Mouse (Mus musculus): ENCODE results near the gene Hipk2.

Gene Hipk2

GRCm38 (mm10) chr6:38868974-38869373, 7.0 kb downstream of the Hipk2 start:
- no peak for DNase-seq (ENCODE audit: inconsistent age in 2 of 2, low spot score in 1 of 2)

GRCm38 (mm10) chr6:38867291-38867690, 8.7 kb downstream of the Hipk2 start:
- no peak for DNase-seq (ENCODE audit: inconsistent age in 2 of 2, low spot score in 1 of 2)

DNA sequence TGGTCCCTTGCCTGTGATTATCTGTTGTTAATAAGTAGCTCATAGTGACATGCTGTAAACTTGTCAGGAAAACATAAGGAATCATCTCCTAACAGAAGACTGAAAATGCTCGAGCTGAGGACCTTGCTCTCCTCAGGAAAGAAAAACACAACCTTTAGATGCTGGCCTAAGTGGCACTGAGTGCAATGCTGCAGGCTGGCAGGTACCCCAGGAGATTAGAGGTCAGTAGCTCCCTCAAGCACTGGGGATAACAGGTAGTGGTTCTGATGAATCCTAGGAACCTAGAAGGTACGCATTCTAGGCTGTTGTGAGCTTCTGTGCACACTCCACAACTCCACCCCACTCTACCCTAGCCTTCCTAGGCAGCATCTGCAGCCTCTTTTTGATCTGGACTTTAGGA, 9.2 kb downstream of the Hipk2 start:
- DNase-seq (ENCODE audit: inconsistent age in 2 of 2, low spot score in 1 of 2) = no peak

DNA sequence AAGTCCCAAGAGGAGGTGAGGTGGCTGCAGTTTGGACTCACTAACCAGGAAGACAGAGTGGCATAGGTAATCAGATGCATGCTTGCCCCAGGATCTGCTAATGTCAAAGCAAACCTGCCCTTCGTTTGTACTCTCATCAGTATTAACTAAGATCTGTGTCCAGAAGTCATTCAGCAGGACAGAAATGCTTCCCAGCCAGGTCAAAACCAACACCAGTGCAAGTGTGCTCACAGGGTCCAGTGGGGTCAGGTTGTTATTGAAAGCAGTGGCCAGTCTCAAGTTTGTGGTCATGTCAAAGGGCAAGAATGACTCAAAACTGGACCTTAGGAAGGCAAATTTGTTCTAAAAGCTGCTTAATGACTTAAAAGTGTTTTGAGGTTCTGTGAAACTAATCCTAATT, 9.6 kb downstream of the Hipk2 start:
- DNase-seq (ENCODE audit: inconsistent age in 2 of 2, low spot score in 1 of 2) = no peak

DNA sequence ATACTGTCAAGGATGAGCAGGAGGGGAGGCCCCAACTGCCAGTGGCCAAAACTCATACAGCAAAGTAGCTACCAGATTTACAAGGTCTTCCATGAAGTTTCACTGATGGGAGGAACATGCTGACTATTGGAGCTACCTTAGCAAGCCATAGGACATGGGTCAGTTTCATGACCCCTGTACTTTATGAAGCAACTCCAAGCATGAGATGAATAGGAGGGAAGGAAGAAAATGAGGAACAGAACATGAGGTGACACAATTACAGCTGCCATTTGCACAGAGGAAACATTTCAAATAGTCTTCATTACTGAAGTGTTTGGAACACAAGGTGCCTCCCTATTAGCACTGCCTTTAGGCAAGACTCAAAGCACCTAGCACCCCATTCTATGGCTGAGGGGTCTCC, 10.2 kb downstream of the Hipk2 start:
- no peak for DNase-seq (ENCODE audit: inconsistent age in 2 of 2, low spot score in 1 of 2)

- DNase-seq (ENCODE audit: inconsistent age in 2 of 2, low spot score in 1 of 2) = no peak
Measured at GRCm38 (mm10) chr6:38863595-38863994, 12.4 kb downstream of the Hipk2 start.

DNA sequence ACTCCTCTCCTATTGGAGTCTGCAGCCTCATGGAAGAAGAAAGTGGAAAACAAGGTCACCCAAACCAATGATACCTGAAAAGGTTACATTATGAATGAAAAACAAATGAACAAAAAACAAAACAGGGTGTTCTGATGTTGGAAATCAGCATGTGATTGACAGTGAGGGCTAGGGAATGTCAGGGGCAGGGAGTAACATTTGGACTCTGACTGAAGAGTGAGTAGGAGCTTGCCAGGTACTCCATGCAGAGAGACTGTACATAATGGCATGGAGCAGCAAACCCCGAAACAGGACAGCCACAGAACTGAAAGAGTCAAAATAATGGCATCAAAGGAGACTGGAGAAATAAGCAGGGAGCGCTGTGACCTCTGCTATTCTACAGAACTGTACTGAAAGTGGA, 15.7 kb downstream of the Hipk2 start:
- DNase-seq (ENCODE audit: inconsistent age in 2 of 2, low spot score in 1 of 2) = no peak

- DNase-seq (ENCODE audit: inconsistent age in 2 of 2, low spot score in 1 of 2) = no peak
Measured at GRCm38 (mm10) chr6:38859819-38860218, 16.1 kb downstream of the Hipk2 start.

- no peak for DNase-seq (ENCODE audit: inconsistent age in 2 of 2, low spot score in 1 of 2)
Measured at GRCm38 (mm10) chr6:38853561-38853992, 22.4 kb downstream of the Hipk2 start.

GRCm38 (mm10) chr6:38851740-38852139, 24.2 kb downstream of the Hipk2 start:
- no peak for DNase-seq (ENCODE audit: inconsistent age in 2 of 2, low spot score in 1 of 2)

DNA sequence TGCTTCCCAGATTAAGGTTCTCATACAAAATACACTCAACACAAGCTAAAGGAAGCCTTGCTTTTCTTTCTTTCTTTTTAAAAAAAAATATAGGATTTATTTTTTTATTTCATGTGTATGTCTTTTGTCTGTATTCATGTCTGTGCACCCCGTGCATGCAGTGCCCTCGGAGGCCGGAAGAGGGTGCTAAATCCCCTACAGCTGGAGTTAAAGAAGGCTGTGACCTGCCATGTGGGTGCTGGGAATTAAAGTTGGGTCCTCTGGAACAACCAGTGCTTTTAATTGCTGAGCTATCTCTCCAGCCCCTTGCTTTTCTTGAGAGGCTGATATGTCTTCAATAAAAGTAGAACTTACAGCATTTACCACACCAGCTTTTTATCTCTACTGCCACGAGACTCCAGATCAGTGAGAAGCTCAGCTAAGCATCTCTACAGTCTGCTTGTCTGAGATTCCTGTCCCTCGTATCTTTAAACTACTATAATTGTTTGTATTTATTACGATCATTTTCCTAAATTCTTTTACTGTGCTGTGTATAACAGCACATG, 25.2 kb downstream of the Hipk2 start:
- DNase-seq (ENCODE audit: inconsistent age in 2 of 2, low spot score in 1 of 2) = no peak

DNA sequence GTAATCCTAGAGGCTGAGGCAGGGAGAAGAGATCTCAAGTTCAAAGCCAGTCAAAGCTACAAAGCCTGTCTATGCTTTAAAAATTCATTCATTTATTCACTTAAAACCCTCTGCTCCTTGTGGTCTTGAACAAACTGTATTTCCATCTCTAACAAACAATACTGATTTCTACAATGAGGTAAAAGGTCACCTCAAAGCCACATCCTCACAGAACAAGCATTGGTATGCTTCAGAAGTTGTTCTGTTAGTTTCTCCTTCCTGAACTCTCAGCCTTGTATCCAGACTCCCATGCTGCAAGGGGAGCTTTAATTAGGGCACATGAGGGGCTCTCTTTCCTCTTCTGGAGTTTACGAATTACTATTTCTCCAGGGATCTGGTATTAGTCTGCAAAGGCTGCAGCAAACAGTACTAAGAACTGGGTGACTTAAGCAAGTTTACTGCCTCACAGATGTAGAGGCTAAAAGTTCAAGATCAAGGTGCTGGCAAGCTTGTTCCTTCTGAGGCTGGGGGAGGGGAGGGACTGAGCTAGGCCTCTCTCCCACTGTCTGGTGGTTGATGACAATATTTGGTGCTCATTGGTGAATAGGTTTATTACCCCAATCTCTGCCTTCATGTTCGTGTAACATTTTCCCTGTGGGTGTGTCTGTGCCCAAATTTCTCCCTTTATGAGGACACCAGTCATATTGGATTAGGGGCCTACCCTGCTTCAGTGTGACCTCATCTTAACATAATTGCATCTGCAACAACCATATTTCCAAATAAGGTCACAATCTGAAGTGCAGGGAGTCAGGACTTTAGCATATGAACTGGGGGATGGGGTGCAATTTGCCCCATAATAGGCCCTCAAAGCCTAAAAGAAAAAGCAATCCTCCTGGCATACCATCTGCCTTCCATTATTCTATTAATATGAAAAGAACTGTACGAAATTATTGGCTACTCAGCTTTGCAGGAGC, 27.7 kb downstream of the Hipk2 start:
- DNase-seq (ENCODE audit: inconsistent age in 2 of 2, low spot score in 1 of 2) = no peak

DNA sequence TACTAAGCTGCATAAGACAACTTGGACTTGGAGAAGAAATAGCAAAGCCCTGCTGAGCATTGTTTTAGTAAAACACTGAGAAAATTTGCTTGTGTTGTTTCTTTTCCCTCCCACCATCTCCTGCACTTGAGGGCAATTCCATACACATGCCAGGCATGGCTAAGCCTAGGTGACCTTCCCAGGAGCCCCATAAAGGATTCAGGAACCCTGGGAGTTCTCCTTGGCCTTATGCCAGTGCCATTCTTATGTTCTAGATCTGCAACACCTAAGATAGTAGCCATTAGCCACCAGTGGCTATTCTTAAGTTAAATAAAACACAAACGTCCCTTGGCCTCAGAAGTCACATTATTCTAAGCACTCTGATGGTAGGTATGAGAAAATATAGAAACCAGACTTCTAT, 28.5 kb downstream of the Hipk2 start:
- DNase-seq (ENCODE audit: inconsistent age in 2 of 2, low spot score in 1 of 2) = no peak

DNA sequence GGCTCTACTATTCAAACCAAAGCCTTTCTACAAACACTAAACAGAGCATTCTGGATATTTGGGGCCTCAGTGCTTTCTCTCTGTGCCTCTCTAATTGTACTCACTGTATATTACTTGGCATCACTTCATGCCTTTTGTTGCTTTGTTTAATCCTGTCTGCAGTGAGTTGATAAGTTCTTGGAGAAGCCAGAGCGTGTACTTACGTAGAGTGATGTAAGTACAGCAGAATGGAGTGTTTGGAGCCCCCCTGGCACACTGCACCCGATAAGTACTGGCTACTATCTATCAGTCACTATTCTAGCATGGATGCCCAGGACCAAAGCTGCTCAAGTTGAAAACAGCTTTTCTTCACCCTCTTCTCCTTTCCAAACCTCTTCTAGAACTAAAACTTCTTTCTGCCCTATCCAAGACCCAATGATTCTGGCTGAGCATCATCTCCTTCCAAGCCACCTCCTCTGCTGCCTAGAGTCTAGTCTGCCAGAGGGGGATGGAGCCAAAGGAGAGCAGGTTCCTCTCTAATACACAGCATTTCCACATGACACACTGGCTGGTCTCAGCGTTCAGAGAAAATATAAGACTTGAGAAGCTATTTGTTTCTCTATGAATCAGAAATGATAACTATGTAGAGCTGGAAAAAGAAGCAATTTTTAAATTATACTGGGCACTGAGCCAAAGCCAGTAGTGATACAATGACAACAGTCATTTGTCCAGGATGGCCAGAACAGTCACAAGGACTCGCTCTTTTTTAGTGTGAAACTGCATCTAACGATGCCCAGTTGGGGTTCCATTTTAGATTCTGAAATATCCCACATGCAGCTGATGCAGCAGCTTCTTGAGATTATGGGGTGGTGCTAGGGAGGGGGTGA, 29.4 kb downstream of the Hipk2 start:
- peak in 1 of 2 experiments; percentile 71 for DNase-seq (ENCODE audit: inconsistent age in 2 of 2, low spot score in 1 of 2)

DNA sequence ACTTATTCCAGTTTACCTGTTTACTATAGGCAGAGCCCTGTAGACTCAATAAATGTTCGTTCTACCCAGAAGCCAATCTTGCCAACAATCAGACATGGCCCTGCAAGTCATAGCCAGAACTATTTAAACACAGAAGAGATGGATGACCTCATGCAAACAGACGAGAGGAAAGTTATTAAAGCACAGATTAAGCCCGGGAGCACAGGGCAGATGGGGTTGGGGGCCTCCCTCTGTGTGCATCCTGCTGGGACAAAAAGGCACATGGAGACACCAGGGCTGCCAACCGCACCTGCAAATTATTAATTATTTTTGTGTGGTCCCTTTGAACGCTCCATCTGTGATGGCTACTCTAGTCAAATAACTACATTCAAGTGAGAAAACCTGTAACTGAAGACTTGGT, 30.1 kb downstream of the Hipk2 start:
- no peak for DNase-seq (ENCODE audit: inconsistent age in 2 of 2, low spot score in 1 of 2)

GRCm38 (mm10) chr6:38845117-38845516, 30.8 kb downstream of the Hipk2 start:
- no peak for DNase-seq (ENCODE audit: inconsistent age in 2 of 2, low spot score in 1 of 2)

- DNase-seq (ENCODE audit: inconsistent age in 2 of 2, low spot score in 1 of 2) = peak; percentile 52 to 79
Measured at GRCm38 (mm10) chr6:38841551-38841950, 34.4 kb downstream of the Hipk2 start.

GRCm38 (mm10) chr6:38840780-38841179, 35.2 kb downstream of the Hipk2 start:
- peak in 1 of 2 experiments; percentile 61 for DNase-seq (ENCODE audit: inconsistent age in 2 of 2, low spot score in 1 of 2)

DNA sequence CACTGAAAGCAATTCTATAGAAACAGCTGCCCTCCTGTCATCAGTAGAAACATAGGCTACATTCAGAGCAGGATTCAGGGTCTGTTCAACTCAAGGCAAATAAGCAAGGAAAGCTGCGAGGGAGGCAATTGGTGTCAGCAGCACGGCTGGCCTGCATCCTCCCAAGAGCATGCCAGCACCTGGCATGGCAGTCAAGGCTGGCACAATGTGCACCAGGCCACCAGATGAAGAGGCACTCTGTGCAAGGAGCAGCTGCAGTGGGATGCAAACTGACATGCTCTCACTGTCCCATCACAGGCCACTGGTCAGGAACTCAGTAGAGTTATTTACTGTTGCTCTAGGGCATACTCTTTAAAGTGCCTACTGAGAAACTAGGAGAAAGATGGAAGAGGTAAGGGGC, 35.6 kb downstream of the Hipk2 start:
- no peak for DNase-seq (ENCODE audit: inconsistent age in 2 of 2, low spot score in 1 of 2)

DNA sequence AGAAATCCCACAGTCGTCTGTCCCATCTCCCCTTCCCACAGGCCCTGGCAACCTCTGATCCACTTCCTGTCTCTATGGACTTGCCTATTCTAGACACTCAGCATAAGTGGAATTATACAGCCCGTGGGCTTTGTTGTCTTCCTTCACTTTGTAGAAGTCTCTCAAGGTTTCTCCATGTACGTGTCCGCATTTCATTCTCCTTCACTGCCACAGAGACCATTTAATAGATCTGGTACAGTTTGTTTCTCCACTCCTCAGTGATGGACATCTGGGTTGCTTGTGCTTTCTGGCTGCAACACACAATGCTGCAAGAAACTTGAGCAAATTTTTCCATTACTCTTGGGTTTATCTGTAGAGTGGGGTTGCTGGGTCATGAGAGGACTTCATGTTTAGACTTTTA, 36.1 kb downstream of the Hipk2 start:
- peak in 1 of 2 experiments; percentile 62 for DNase-seq (ENCODE audit: inconsistent age in 2 of 2, low spot score in 1 of 2)

GRCm38 (mm10) chr6:38838061-38838460, 37.9 kb downstream of the Hipk2 start:
- DNase-seq (ENCODE audit: inconsistent age in 2 of 2, low spot score in 1 of 2) = no peak

GRCm38 (mm10) chr6:38835217-38835616, 40.7 kb downstream of the Hipk2 start:
- no peak for DNase-seq (ENCODE audit: inconsistent age in 2 of 2, low spot score in 1 of 2)

All from adrenal gland, adult (tissue).